Mouse (Mus musculus): ENCODE measurements at regions not wholly inside any gene's neighbourhood (a gene's known extent, or its start where the extent isn't known, plus 50 kb on each side); places are given as distances from the start of the nearest gene placed in this dataset.

DNA sequence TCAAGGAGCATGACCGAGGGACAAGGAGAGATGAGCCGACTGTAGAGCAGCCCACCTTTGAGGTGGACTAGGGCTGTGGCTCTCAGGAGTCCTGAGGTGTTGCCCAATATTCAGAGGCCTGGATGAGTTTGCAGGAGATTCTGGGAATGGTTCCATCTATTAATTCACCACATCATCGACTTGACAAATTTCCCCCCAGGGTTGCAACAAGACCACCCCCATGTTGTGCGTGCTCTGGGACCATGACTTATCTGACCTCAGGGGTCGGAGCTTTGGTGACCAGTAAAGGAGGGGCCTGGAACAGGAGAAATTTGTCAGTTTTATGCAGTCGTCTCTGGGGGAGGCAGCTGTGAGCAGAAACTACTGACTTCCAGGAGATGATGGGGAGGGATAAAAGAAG, 63.5 kb upstream of the 1600014C23Rik start:
- Histone ChIP-seq H3K4me1 (replicated peaks) (no peaks in the 10 kb centered on the region), H3K4me3 (replicated peaks) (no peak overlapping the region), H3K36me3 (no peaks in the 10 kb centered on the region), H3K27ac (no peak overlapping the region), H3K27me3 (no peaks in the 10 kb centered on the region), H3K9me3 (no peaks in the 10 kb centered on the region), H3K9ac (replicated peaks) (no peak overlapping the region), H3K4me2 (replicated peaks) (no peak overlapping the region)
- no peak for ATAC-seq
- WGBS, result 80% methylated on average over 6 of the region's 6 CpGs

- no peak overlapping the region for H3K27ac ChIP-seq
- WGBS, result 87% methylated on average over 7 of the region's 7 CpGs
- no peak overlapping the region for H3K4me2 ChIP-seq (replicated peaks)
- no peaks in the 10 kb centered on the region for H3K36me3 ChIP-seq
- H3K27me3 ChIP-seq, result no peaks in the 10 kb centered on the region
- no peak overlapping the region for H3K4me3 ChIP-seq (replicated peaks)
- no peak overlapping the region for H3K9ac ChIP-seq (replicated peaks)
- no peaks in the 10 kb centered on the region for H3K9me3 ChIP-seq
- no peak for ATAC-seq
- peaks cover 1% of the 10 kb centered on the region; the same call in 1 of the 2 replicates for H3K4me1 ChIP-seq (replicated peaks)
Observed at GRCm38 (mm10) chr17:45794926-45795325, 61.3 kb upstream of the 1600014C23Rik start.

- Histone ChIP-seq H3K4me3 (replicated peaks) (no peak overlapping the region), H3K9ac (replicated peaks) (no peak overlapping the region), H3K9me3 (no peaks in the 10 kb centered on the region), H3K4me1 (replicated peaks) (peaks cover 7% of the 10 kb centered on the region; the same call in 1 of the 2 replicates), H3K27ac (no peak overlapping the region), H3K27me3 (no peaks in the 10 kb centered on the region), H3K4me2 (replicated peaks) (no peak overlapping the region), H3K36me3 (no peaks in the 10 kb centered on the region)
- no peak for ATAC-seq
- WGBS, result 84% methylated on average over 8 of the region's 8 CpGs
Observed at GRCm38 (mm10) chr17:45790959-45791520, 57.4 kb upstream of the 1600014C23Rik start.

DNA sequence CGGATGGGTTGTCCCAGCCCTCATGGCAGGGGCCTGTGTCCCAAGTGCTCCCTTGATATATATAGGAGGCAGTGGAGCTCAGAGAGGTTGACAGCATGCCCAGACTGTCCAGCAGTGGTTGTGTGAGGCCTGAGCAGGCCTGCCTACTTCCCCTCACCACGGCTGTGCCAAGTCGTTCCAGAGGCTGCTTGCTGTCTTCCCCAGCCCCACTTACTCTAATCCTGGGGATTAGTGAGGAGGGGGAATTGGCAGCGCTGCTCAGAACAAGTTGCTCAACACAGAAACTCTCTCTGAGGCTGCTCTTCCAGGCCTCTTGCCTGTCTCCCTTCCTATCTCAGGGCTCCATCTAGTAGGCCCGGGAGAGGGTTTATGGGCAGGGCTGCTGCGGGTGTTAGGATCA, 56.1 kb upstream of the 1600014C23Rik start:
- peaks cover 7% of the 10 kb centered on the region; the same call in 1 of the 2 replicates for H3K4me1 ChIP-seq (replicated peaks)
- H3K4me2 ChIP-seq (replicated peaks), result no peak overlapping the region
- ATAC-seq, result peak; percentile 62
- 26% methylated on average over 6 of the region's 6 CpGs for WGBS
- H3K27me3 ChIP-seq, result no peaks in the 10 kb centered on the region
- H3K9ac ChIP-seq (replicated peaks), result no peak overlapping the region
- H3K27ac ChIP-seq, result no peak overlapping the region
- H3K9me3 ChIP-seq, result no peaks in the 10 kb centered on the region
- no peak overlapping the region for H3K4me3 ChIP-seq (replicated peaks)
- no peaks in the 10 kb centered on the region for H3K36me3 ChIP-seq

GRCm38 (mm10) chr17:45784905-45785304, 51.3 kb upstream of the 1600014C23Rik start:
- H3K4me3 ChIP-seq (replicated peaks), result no peak overlapping the region
- H3K27me3 ChIP-seq, result no peaks in the 10 kb centered on the region
- no peaks in the 10 kb centered on the region for H3K9me3 ChIP-seq
- no peak for ATAC-seq
- 89% methylated on average over 10 of the region's 10 CpGs for WGBS
- no peaks in the 10 kb centered on the region for H3K36me3 ChIP-seq
- no peak overlapping the region for H3K9ac ChIP-seq (replicated peaks)
- no peak overlapping the region for H3K4me2 ChIP-seq (replicated peaks)
- peaks cover 5% of the 10 kb centered on the region; the same call in 1 of the 2 replicates for H3K4me1 ChIP-seq (replicated peaks)
- H3K27ac ChIP-seq, result no peak overlapping the region

- no peaks in the 10 kb centered on the region for H3K9me3 ChIP-seq
- no peak overlapping the region for H3K9ac ChIP-seq (replicated peaks)
- H3K4me1 ChIP-seq (replicated peaks), result 0 out of 2 replicates have a peak, but pooled peaks cover 1% of the 10 kb centered on the region
- 94% methylated on average over 5 of the region's 5 CpGs for WGBS
- no peaks in the 10 kb centered on the region for H3K27me3 ChIP-seq
- no peak overlapping the region for H3K4me2 ChIP-seq (replicated peaks)
- H3K4me3 ChIP-seq (replicated peaks), result no peak overlapping the region
- H3K36me3 ChIP-seq, result no peaks in the 10 kb centered on the region
- no peak for ATAC-seq
- no peak overlapping the region for H3K27ac ChIP-seq
Observed at GRCm38 (mm10) chr17:45784496-45784895, 50.9 kb upstream of the 1600014C23Rik start.
